Mouse (Mus musculus) C2C12 (cell line): ENCODE measurements around the gene Haus2. TPM values are rescaled to one million over a fixed set of nuclear protein-coding genes. Genes with fewer than 3 reads are reported as not detected.

Experiments used
- H3K27me3 ChIP-seq: one replicate; pipeline ENCODE4 v1.6.1; 2011; ENCODE audit not compliant: control insufficient read depth, insufficient read depth, insufficient read length
- H3K36me3 ChIP-seq: one replicate; pipeline ENCODE4 v1.6.1; 2011; ENCODE audit not compliant: control insufficient read depth, insufficient read depth
- H3K4me3 ChIP-seq: one replicate; pipeline ENCODE4 v1.5.1; 2011; ENCODE audit warnings: mild to moderate bottlenecking, control low read depth; ENCODE audit not compliant: poor library complexity, insufficient read depth, severe bottlenecking
- H3K79me2 ChIP-seq: one replicate; pipeline ENCODE4 v1.6.1; 2011; ENCODE audit not compliant: control insufficient read depth, insufficient read depth
- H3K79me3 ChIP-seq: one replicate; pipeline ENCODE4 v1.6.1; 2011; ENCODE audit warnings: low read depth, control low read depth
- H3ac ChIP-seq: one replicate; pipeline ENCODE3; 2011; ENCODE audit warnings: low read depth; ENCODE audit not compliant: control insufficient read depth, insufficient read length
- CEBPB ChIP-seq: IDR thresholded peaks from one replicate; pipeline ENCODE4 v1.6.1; 2011; ENCODE audit warnings: low read depth, mild to moderate bottlenecking, control low read depth, moderate library complexity
- CTCF ChIP-seq: IDR thresholded peaks from one replicate; pipeline ENCODE4 v1.5.1; 2011; ENCODE audit not compliant: control insufficient read depth, insufficient read depth, insufficient read length
- FOSL1 ChIP-seq: IDR thresholded peaks from one replicate; pipeline ENCODE4 v1.8.0; 2011; ENCODE audit warnings: mild to moderate bottlenecking, low read length; ENCODE audit not compliant: poor library complexity, insufficient read depth, severe bottlenecking
- MAX ChIP-seq: IDR thresholded peaks from one replicate; pipeline ENCODE4 v1.6.1; 2011; ENCODE audit warnings: mild to moderate bottlenecking, control low read depth
- MYOD1 ChIP-seq: IDR thresholded peaks from one replicate; pipeline ENCODE4 v1.6.1; 2011; ENCODE audit warnings: low read depth; ENCODE audit not compliant: control insufficient read depth, insufficient read length
- MYOG ChIP-seq: IDR thresholded peaks from one replicate; pipeline ENCODE4 v1.6.1; 2011; ENCODE audit not compliant: control insufficient read depth, insufficient read length; ENCODE audit errors: extremely low read depth
- USF1 ChIP-seq: IDR thresholded peaks from one replicate; pipeline ENCODE4 v1.6.1; 2011; ENCODE audit warnings: low read depth, mild to moderate bottlenecking, control low read depth, moderate library complexity
- polyA plus RNA-seq: library from polyadenylated mRNA; unstranded; fragments of >200 nt; fragmentation: generic; extraction: Trizol; gene quantifications from one replicate; pipeline ENCODE4 v1.2.1, GENCODE M21; 2012; ENCODE audit warnings: missing spikeins

Haus2 gene
- polyA plus RNA-seq, 1 experiment = 4.1 TPM

- no peak overlapping the region for H3ac ChIP-seq
- TF ChIP-seq CEBPB (no peak), MYOD1 (no peak), USF1 (no peak), MAX (no peak), FOSL1 (no peak), MYOG (no peak), CTCF (no peak)
- no peaks in the 10 kb centered on the region for H3K79me3 ChIP-seq
- H3K4me3 ChIP-seq = no peak overlapping the region
- H3K79me2 ChIP-seq = no peaks in the 10 kb centered on the region
- H3K27me3 ChIP-seq = no peaks in the 10 kb centered on the region
- peaks cover 4% of the 10 kb centered on the region for H3K36me3 ChIP-seq
Measured at GRCm38 (mm10) chr2:120667446-120667845, 58.3 kb downstream of the Haus2 start.

DNA sequence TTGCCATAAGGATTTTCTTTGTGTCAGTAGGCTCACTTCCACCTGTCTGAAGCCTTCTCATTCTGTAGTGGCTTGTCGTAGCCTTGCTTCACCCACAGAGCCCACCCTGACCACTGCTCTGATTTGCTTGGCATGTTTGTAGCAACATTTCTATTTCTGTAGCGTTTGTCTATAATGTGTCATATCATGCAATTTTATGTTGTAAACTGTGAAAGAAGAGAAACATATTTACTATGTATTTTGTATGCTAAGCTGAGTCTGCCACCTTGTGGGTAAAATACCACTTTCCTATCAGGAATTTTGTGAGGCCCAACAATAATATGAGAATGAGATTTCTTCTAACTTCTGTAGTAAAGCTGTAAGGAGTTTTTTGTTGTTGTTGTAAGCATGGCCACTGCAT is 61.1 kb downstream of the Haus2 start:
- Histone ChIP-seq H3K79me3 (no peaks in the 10 kb centered on the region), H3K27me3 (no peaks in the 10 kb centered on the region), H3K36me3 (peaks cover 4% of the 10 kb centered on the region), H3K4me3 (no peak overlapping the region), H3K79me2 (no peaks in the 10 kb centered on the region), H3ac (no peak overlapping the region)
- TF ChIP-seq MYOG (no peak), FOSL1 (no peak), MYOD1 (no peak), CEBPB (no peak), USF1 (no peak), CTCF (no peak), MAX (no peak)

Other genes with a start within 250 kb of the Haus2 start
- gene Ganc, start 205.5 kb upstream of the Haus2 start, polyA plus RNA-seq = 2.3 TPM
- 9.8 TPM for gene Tmem87a, start 205.3 kb upstream of the Haus2 start, polyA plus RNA-seq
- 1.8 TPM for gene Capn3, start 153.4 kb upstream of the Haus2 start, polyA plus RNA-seq
- gene Zfp106, start 45.5 kb upstream of the Haus2 start, polyA plus RNA-seq = 39.2 TPM
- gene Snap23, start 41.7 kb upstream of the Haus2 start, polyA plus RNA-seq = 9.4 TPM
- 8.0 TPM for gene Lrrc57, start 137 bp downstream of the Haus2 start, polyA plus RNA-seq
- 2.7 TPM for gene Stard9, start 19.7 kb downstream of the Haus2 start, polyA plus RNA-seq
- 6.5 TPM for gene Cdan1, start 240.7 kb downstream of the Haus2 start, polyA plus RNA-seq
- gene Ttbk2, start 241.2 kb downstream of the Haus2 start, polyA plus RNA-seq = 2.0 TPM